Mouse (Mus musculus) B cell, adult 2 months (primary cell): ENCODE results near the gene Irf2.

Experiments used
- DNase-seq, 2 experiments: peaks; one replicate each; pipeline ENCODE4 v3.0.0; 2022

Gene Irf2

DNA sequence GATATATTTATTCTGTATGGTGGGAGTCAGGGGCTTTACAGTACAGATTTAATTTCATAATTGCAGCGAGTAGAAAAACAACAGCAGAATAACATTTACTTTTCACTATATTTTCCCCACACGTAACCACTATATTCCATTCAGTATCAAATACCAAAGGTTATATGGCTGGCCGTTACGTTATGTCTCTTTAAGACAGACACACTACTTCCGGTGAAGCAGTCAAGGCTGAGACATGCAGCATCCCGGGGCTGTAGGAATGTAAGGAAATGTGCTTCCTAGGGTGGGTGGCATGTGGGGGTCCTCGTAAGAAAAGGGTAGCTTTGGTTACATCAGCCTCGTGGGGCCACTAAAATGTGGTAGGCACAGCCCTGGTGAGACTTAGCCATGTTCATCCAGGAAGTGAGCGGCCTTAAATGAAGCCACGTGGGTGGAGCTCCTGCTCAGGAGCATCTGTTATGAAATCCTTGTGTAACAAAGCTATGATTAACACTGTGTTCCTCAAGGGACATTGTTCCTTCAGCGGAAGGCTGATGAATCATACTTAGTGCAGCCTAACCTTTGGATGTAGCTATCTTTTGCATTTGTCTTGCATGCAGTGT lies 71.6 kb downstream of the Irf2 start:
- DNase-seq: no peak

GRCm38 (mm10) chr8:46811944-46812343 lies 72.4 kb downstream of the Irf2 start:
- DNase-seq: no peak

- DNase-seq: no peak
Measured at GRCm38 (mm10) chr8:46812966-46813365, 73.4 kb downstream of the Irf2 start.

DNA sequence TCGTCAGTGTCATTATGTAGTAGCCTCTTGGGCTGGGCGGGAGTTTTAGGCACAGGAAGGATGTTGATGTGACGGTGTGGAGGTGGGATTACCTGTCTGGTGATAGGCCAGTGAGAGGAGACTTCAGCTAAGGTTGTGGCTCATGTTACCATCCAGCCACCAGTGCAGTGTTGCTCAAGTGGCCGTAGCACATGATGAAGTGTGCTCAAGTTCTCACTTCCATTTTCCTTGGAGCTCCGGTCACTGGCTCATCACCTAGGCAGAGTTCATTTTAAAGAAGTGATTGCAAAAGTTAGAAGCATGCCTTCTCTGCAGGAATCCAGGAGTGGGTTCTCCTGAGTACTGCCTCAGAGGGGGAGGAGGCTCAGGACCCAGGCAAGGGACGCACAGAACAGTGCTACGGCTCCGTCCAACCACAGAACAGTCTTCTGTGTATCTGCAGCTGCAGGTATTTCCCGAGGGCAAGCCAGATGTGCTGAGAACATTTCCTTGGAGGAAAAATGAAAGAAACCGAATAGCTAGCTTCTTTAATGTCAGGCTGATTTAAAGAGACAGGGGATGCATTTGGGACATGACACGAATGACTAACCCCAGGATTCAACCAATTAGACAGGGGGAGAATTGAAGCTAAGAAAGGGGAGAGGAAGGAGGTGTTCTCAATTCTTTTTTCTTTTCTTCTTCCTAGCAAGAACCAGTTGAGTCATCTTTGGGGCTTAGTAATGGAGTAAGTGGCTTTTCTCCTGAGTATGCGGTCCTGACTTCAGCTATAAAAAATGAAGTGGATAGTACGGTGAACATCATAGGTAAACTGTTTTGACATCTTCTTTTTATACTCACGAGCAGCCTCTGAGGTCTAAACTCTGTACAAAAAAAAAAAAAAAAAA lies 78.8 kb downstream of the Irf2 start:
- no peak for DNase-seq

GRCm38 (mm10) chr8:46818990-46819288 lies 79.4 kb downstream of the Irf2 start:
- no peak for DNase-seq

DNA sequence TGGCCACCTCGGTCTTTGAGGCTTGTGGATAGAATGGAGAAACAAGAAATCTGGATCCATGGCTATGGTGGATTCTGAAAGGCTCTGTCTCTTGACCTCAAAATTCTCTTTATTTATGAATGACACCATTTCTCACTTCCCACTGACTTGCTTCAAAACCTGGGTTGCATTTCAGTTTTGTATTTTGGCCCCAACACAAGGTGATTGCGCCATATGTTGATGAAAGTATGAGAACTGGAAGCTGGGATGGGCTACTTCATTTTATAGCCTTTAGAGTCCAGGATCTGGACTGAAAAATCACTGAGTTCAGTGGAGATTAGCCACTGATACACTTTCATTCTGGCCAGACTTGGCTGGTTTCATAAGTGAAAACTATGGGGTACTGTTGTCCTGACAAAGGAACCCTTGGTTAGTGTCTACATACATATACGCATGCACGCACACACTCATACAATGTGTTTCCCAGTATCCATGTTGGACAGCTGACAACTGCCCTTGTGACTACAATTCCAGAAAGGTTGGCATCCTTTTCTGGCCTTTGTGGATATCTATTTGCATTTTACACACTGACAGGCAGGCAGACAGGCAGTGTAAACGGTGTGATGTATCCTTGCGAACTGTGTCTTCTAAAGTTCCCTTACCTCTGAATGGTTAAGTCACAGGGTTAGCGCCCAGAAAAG lies 89.3 kb downstream of the Irf2 start:
- DNase-seq: no peak

- no peak for DNase-seq
Measured at GRCm38 (mm10) chr8:46829414-46830111, 90.0 kb downstream of the Irf2 start.

DNA sequence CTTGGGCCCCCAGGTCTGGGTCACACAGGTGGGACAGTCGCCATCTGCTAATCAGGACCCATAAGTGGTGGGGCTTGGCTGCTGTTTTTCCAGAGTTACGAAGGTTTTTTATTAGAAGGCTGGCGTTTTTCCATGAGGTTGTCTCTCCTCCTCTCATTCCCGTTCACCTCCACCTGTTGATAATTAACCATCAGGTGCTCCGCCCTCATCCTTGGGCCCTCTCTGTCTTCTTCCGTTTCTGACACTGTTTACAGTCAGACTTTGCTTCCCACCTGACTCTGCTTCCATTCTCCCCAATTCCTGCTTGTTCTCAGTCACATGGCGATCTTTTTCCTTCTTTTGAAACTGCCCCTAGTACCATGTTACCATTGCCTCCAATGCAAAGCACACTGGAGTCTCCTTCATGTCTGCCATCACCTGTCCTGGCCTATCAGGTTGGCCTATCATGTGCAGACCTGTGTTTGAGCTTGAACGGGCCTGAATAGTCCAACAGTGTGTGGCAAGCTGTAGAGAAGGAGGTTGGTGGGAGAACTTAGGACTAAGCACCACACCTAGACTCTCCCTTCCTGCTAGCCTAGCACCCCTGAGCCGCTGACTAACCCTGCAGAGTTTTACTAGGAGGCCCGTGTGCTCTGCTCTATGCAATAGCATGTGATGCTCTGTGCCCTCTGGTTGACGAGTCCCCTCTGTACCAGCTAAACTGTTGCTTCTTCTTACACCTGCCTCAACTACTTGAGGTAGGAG lies 90.8 kb downstream of the Irf2 start:
- DNase-seq: no peak

GRCm38 (mm10) chr8:46831916-46832315 lies 92.4 kb downstream of the Irf2 start:
- no peak for DNase-seq

DNA sequence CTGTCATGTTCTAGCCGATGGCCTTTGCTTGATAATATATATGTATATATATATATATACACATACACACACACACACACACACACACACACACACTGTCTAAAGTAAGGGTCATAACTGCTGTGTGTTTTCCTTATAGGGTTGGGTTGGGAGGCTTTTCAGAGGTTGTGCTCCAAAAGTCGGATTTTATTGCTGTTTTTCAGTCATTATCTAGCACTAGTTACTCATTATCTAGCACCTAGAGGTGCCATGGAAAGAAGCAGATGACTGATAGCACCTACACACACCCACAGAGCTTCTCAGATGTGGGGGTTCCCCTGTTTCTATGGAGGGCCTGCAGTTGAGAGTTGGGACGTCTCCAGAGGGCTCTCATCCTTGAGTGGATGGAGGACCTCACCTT lies 92.9 kb downstream of the Irf2 start:
- DNase-seq: no peak

DNA sequence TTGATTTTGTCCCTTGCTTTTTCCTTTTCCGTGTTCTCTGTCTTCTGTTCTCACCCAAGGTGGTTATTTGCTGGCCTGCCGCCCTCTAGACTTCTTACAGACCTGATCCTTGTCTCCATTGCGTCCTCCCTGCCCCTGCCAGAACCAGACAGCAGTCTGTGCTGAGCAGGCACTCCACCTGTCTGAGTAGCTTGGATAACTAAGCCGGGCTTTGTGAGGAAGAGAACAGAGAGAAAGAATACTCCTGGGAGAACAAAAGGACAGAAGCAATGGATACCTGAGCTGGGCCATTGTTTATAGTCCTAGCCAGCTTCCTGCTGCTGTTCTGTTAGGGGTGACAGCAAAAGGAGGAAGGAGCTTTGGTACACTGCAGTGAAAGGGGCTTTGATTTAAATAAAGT lies 94.2 kb downstream of the Irf2 start:
- no peak for DNase-seq

- no peak for DNase-seq
Measured at GRCm38 (mm10) chr8:46834440-46834839, 94.9 kb downstream of the Irf2 start.

GRCm38 (mm10) chr8:46836011-46836652 lies 96.6 kb downstream of the Irf2 start:
- DNase-seq: no peak

DNA sequence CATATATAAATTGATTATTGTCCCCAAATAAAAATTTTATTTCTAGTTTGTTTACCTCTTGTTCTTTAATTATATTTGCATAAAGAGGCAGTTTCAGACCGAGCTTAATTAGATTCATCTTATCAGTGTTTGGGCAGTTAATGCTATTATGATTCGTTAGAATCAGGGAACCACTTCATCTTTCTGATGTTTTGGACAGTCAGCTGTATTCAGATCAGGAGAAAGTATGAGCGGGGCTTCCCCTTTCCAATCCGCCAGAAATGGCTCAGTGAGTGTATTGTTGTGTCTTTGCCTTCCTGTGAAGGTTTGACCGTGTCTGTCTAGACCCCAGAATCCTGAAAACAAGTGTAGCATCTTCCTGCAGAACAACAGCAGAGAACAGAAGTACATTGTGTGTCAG lies 97.4 kb downstream of the Irf2 start:
- DNase-seq: peak in 1 of 2 experiments; percentile 20

- DNase-seq: no peak
Measured at GRCm38 (mm10) chr8:46838052-46838451, 98.5 kb downstream of the Irf2 start.

GRCm38 (mm10) chr8:46840390-46840789 lies 100.9 kb downstream of the Irf2 start:
- no peak for DNase-seq

GRCm38 (mm10) chr8:46840791-46841190 lies 101.3 kb downstream of the Irf2 start:
- no peak for DNase-seq

DNA sequence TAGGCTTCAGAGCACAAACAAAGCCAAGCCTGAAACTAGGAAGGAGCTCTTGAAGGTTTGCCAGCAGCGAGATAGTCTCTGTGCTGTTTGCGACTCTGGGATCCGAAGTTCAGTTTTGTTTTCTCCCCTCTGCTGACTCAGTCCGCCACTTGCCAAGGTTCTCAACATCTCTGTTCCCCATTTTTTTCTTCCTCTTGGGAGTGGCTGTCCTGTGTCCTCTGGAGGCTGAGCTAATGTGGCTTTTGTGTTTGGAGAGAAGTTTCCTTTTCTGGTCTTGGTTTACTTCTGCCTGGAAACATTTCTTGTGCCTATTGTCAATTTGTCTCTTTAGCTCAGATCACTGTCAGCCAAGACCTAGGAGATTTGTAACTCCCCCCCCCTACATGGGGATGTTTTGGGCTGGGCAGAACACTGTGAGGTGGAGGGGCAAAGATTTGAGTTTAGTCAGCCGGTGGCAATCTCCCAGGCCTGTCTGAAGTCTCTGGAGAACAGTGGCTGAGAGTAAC lies 103.2 kb downstream of the Irf2 start:
- peak in 1 of 2 experiments; percentile 21 for DNase-seq

DNA sequence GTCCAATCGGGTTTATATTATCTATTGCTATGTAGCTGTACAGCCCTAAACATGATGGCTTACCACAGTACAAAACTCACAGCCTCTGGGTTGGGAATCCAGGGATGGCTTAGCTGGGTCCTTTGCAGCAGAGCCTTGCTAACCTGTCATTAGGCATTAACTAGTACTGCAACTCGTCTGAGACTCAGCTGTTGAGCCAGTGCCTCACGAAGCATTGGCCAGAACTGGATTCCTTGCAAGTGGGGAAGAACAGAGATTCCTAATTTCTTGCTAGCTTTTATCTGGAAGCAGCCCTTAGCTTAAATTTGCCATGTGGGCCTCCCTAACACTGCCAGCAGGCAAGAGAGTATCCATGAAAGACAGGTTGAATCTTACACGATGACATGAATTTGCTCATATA lies 104.3 kb downstream of the Irf2 start:
- no peak for DNase-seq

GRCm38 (mm10) chr8:46844371-46844973 lies 104.9 kb downstream of the Irf2 start:
- no peak for DNase-seq

DNA sequence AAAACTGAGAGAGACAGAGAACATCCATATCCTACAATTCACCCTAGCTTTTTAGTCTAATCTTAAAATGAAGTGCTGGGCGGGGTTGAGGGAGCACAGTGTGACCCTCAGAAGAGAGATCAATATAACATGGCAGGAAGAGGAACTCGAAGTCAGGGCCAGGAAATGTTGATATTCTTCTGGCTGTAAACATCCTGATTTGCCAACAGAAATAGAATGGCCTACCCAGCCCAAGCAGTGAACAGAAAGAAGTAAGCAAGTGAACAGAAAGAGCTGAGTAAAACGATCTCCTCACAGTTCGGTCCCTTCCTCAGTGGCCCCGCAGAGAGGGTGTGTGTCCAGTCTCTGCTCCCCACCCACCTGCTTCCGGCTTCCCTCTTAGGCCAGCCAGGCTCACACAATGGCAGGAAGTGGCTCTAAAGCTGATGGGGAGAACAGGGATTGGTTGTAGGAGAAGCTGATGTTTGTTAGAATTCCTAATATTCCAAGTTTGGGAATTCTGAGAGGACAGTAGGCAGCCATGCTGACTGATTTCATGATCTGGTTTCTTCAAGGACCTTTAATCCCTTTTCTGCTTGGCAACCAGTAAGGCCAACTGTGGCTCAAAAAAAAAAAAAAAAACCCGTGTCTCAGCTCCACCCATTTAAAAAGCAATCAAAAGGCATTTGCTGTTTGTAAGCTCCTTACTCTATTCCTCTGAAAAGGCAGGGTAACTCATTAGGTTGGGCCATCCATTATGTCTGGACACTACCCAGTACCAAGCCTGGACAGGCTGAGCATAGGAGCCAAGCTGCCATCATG lies 105.6 kb downstream of the Irf2 start:
- DNase-seq: peak; percentile 71
